Mouse (Mus musculus): ENCODE data around the gene Ddx39b.

- TF ChIP-seq POLR2A (IDR thresholded peaks at IDR 0.05; ENCODE audit: insufficient read depth, low read length) = no peak
- no peak for TF ChIP-seq EP300 (IDR thresholded peaks at IDR 0.05; ENCODE audit: insufficient read depth, low read depth, low read length)
These were observed 1.8 kb upstream of the Ddx39b start for GRCm38 (mm10) chr17:35239700-35240099.
